In genomic region chr11:115164976-115165374, GRCm38 (mm10) we compare ENCODE assay signal across 8 mouse cellular contexts. TPM values are rescaled to one million over a fixed set of nuclear protein-coding genes. Genes with fewer than 3 reads are reported as not detected.
DNase-seq lines count a peak whose midpoint lies in the region; ATAC-seq and TF ChIP-seq lines count a peak whose summit lies in the region.

No protein-coding gene starts in this region.

- ATAC-seq in embryonic facial prominence, embryonic 15.5 days (ENCODE audit: insufficient number of reproducible peaks, low FRiP score, low TSS enrichment, low read depth), result no peak
- peak; percentile 34 for ATAC-seq in intestine, embryonic 16.5 days
- peak; percentile 25 for ATAC-seq in liver, embryonic 16.5 days (ENCODE audit: low read depth)

- no peaks in the 10 kb centered on the region for H3K9me3 ChIP-seq in embryonic facial prominence, embryonic 15.5 days (replicated peaks)
- H3K9me3 ChIP-seq in intestine, embryonic 16.5 days (ENCODE audit: control insufficient read depth, low read length), result no peaks in the 10 kb centered on the region
- no peaks in the 10 kb centered on the region for H3K9me3 ChIP-seq in liver, embryonic 16.5 days (replicated peaks; ENCODE audit: control insufficient read depth, low read length)

- peak; percentile 30 to 58 for DNase-seq in layer of hippocampus, postnatal 36 days
- no peak for DNase-seq in layer of hippocampus, postnatal 10 days (ENCODE audit: low spot score in 2 of 2)
- DNase-seq in adrenal gland, adult 2 months, result peak; percentile 85
- DNase-seq in left cerebral cortex, postnatal 36 days (ENCODE audit: low spot score in 2 of 2), result no peak

- no peak for TF ChIP-seq CTCF in small intestine, adult 2 months (IDR thresholded peaks at IDR 0.05; ENCODE audit: extremely low read depth, insufficient read length, insufficient replicate concordance, low read depth, low read length)

- WGBS in embryonic facial prominence, embryonic 15.5 days, result 3% methylated on average over 9 of the region's 9 CpGs
- 2% methylated on average over 9 of the region's 9 CpGs for WGBS in intestine, embryonic 16.5 days
- 8% methylated on average over 9 of the region's 9 CpGs for WGBS in liver, embryonic 16.5 days (ENCODE audit: insufficient replicate concordance)
- WGBS in small intestine, adult 2 months, result 5% methylated on average over 9 of the region's 9 CpGs

- H3K4me1 ChIP-seq in embryonic facial prominence, embryonic 15.5 days, result peaks cover 30% of the 10 kb centered on the region
- H3K4me1 ChIP-seq in intestine, embryonic 16.5 days (ENCODE audit: control insufficient read depth, insufficient read depth, low read length), result peaks cover 45% of the 10 kb centered on the region
- peaks cover 34% of the 10 kb centered on the region for H3K4me1 ChIP-seq in liver, embryonic 16.5 days (ENCODE audit: control insufficient read depth, low read depth, low read length)
- H3K4me1 ChIP-seq in small intestine, adult 2 months (ENCODE audit: control insufficient read depth, insufficient read depth, insufficient read length, low read length), result peaks cover 34% of the 10 kb centered on the region

- H3K4me3 ChIP-seq in embryonic facial prominence, embryonic 15.5 days (replicated peaks), result peak overlapping the region; percentile 65
- H3K4me3 ChIP-seq in intestine, embryonic 16.5 days (ENCODE audit: low read length), result peak overlapping the region; percentile 93
- peak overlapping the region; percentile 85 for H3K4me3 ChIP-seq in liver, embryonic 16.5 days (ENCODE audit: low read depth, low read length)
- H3K4me3 ChIP-seq in small intestine, adult 2 months (ENCODE audit: low read depth, low read length), result peak overlapping the region; percentile 97

- intact Hi-C loops in left cerebral cortex, postnatal 36 days (cut with DNase I), result no loop called here

- H3K9ac ChIP-seq in embryonic facial prominence, embryonic 15.5 days, result no peak overlapping the region
- H3K9ac ChIP-seq in intestine, embryonic 16.5 days (ENCODE audit: low read depth, low read length), result peak overlapping the region; percentile 85
- H3K9ac ChIP-seq in liver, embryonic 16.5 days (ENCODE audit: low read depth, low read length), result peak overlapping the region; percentile 78; the same call in 1 of the 2 replicates

- peak overlapping the region; percentile 94 for H3K4me2 ChIP-seq in embryonic facial prominence, embryonic 15.5 days (replicated peaks)
- H3K4me2 ChIP-seq in intestine, embryonic 16.5 days (ENCODE audit: low read depth, low read length), result peak overlapping the region; percentile 78
- peak overlapping the region; percentile 91 for H3K4me2 ChIP-seq in liver, embryonic 16.5 days (ENCODE audit: low read depth, low read length)

- peaks cover 42% of the 10 kb centered on the region for H3K27me3 ChIP-seq in embryonic facial prominence, embryonic 15.5 days
- no peaks in the 10 kb centered on the region for H3K27me3 ChIP-seq in intestine, embryonic 16.5 days (replicated peaks; ENCODE audit: control insufficient read depth, insufficient read depth, low read length)
- peaks cover 16% of the 10 kb centered on the region for H3K27me3 ChIP-seq in liver, embryonic 16.5 days (ENCODE audit: control insufficient read depth, insufficient read depth, low read depth, low read length)
- no peaks in the 10 kb centered on the region for H3K27me3 ChIP-seq in small intestine, adult 2 months (ENCODE audit: control insufficient read depth, insufficient read depth, low read length)

- peak; percentile 30; the same call in 1 of the 2 replicates for TF ChIP-seq POLR2A in small intestine, adult 2 months (IDR thresholded peaks at IDR 0.05; ENCODE audit: low read depth, low read length)

- H3K27ac ChIP-seq in embryonic facial prominence, embryonic 15.5 days (replicated peaks), result no peak overlapping the region
- peak overlapping the region; percentile 85 for H3K27ac ChIP-seq in intestine, embryonic 16.5 days (ENCODE audit: low read length)
- H3K27ac ChIP-seq in liver, embryonic 16.5 days (ENCODE audit: low read length), result 0 out of 2 replicates have a peak overlapping the region, but pooled peaks have one; percentile 25
- peak overlapping the region; percentile 85 for H3K27ac ChIP-seq in small intestine, adult 2 months (ENCODE audit: insufficient read depth, low read depth, low read length)

- no peaks in the 10 kb centered on the region for H3K36me3 ChIP-seq in embryonic facial prominence, embryonic 15.5 days
- 0 out of 2 replicates have a peak, but pooled peaks cover 2% of the 10 kb centered on the region for H3K36me3 ChIP-seq in intestine, embryonic 16.5 days (ENCODE audit: control insufficient read depth, insufficient read depth, low read length)
- H3K36me3 ChIP-seq in liver, embryonic 16.5 days (ENCODE audit: control insufficient read depth, insufficient read depth), result peaks cover 2% of the 10 kb centered on the region; the same call in 1 of the 2 replicates
- peaks cover 31% of the 10 kb centered on the region for H3K36me3 ChIP-seq in small intestine, adult 2 months (ENCODE audit: control insufficient read depth, insufficient read depth, low read length)

RNA-seq across cellular contexts. Expression of gene Slc9a3r1, which starts 1.8 kb away (rescaled TPM):
- total RNA-seq in layer of hippocampus, postnatal 36 days (2021), result 10 to 100 TPM; 72.1 to 73.7 TPM
- total RNA-seq in layer of hippocampus, postnatal 10 days (2021), result 10 to 100 TPM; 70.4 to 78.0 TPM
- total RNA-seq in adrenal gland, adult 2 months (2021), result 10 to 100 TPM; 15.6 to 26.2 TPM
- polyA plus RNA-seq in adrenal gland, adult 2 months (2012; rRNA removed), result 14.8 and 15.0 TPM in 2 replicates
- polyA plus RNA-seq in embryonic facial prominence, embryonic 15.5 days (2015; fragmentation: Nextera tagmentation; extraction: Ambion mirVana), result 45.2 and 51.8 TPM in 2 replicates
- 380 and 424 TPM in 2 replicates for polyA plus RNA-seq in intestine, embryonic 16.5 days (2015; fragmentation: Nextera tagmentation; extraction: Ambion mirVana)
- 78.8 and 88.7 TPM in 2 replicates for polyA plus RNA-seq in liver, embryonic 16.5 days (2015; fragmentation: Nextera tagmentation; extraction: Ambion mirVana)
- 314 and 949 TPM in 2 replicates for polyA plus RNA-seq in small intestine, adult 2 months (2012; rRNA removed)
- 10 to 100 TPM; 76.4 to 82.8 TPM for total RNA-seq in left cerebral cortex, postnatal 36 days (2021)

RNA-seq across cellular contexts. Expression of gene Tmem104, which starts 22.3 kb away (rescaled TPM):
- 10 to 100 TPM; 16.7 to 19.1 TPM for total RNA-seq in layer of hippocampus, postnatal 36 days (2021)
- total RNA-seq in layer of hippocampus, postnatal 10 days (2021), result 10 to 100 TPM; 15.1 to 20.2 TPM
- total RNA-seq in adrenal gland, adult 2 months (2021), result 10 to 100 TPM; 23.7 to 27.9 TPM
- 26.5 and 34.7 TPM in 2 replicates for polyA plus RNA-seq in adrenal gland, adult 2 months (2012; rRNA removed)
- polyA plus RNA-seq in embryonic facial prominence, embryonic 15.5 days (2015; fragmentation: Nextera tagmentation; extraction: Ambion mirVana), result 12.6 and 13.9 TPM in 2 replicates
- polyA plus RNA-seq in intestine, embryonic 16.5 days (2015; fragmentation: Nextera tagmentation; extraction: Ambion mirVana), result 11.6 and 13.2 TPM in 2 replicates
- polyA plus RNA-seq in liver, embryonic 16.5 days (2015; fragmentation: Nextera tagmentation; extraction: Ambion mirVana), result 5.9 and 6.4 TPM in 2 replicates
- 10.0 and 21.0 TPM in 2 replicates for polyA plus RNA-seq in small intestine, adult 2 months (2012; rRNA removed)
- total RNA-seq in left cerebral cortex, postnatal 36 days (2021), result 10 to 100 TPM; 14.2 to 15.4 TPM

RNA-seq across cellular contexts. Expression of gene Nat9, which starts 22.7 kb away (rescaled TPM):
- total RNA-seq in layer of hippocampus, postnatal 36 days (2021), result 10 to 100 TPM; 21.7 to 24.1 TPM
- total RNA-seq in layer of hippocampus, postnatal 10 days (2021), result 10 to 100 TPM; 15.8 to 17.6 TPM
- total RNA-seq in adrenal gland, adult 2 months (2021), result 10 to 100 TPM; 20.0 to 29.2 TPM
- polyA plus RNA-seq in adrenal gland, adult 2 months (2012; rRNA removed), result 12.0 and 16.2 TPM in 2 replicates
- polyA plus RNA-seq in embryonic facial prominence, embryonic 15.5 days (2015; fragmentation: Nextera tagmentation; extraction: Ambion mirVana), result 30.9 and 41.6 TPM in 2 replicates
- 24.9 and 26.5 TPM in 2 replicates for polyA plus RNA-seq in intestine, embryonic 16.5 days (2015; fragmentation: Nextera tagmentation; extraction: Ambion mirVana)
- polyA plus RNA-seq in liver, embryonic 16.5 days (2015; fragmentation: Nextera tagmentation; extraction: Ambion mirVana), result 12.7 TPM in 2 replicates
- polyA plus RNA-seq in small intestine, adult 2 months (2012; rRNA removed), result 22.7 and 35.6 TPM in 2 replicates
- total RNA-seq in left cerebral cortex, postnatal 36 days (2021), result 10 to 100 TPM; 25.2 to 30.1 TPM

RNA-seq across cellular contexts. Expression of gene Cd300lf, which starts 31.2 kb away (rescaled TPM):
- total RNA-seq in layer of hippocampus, postnatal 36 days (2021), result under 1 TPM; 0.22 to 0.58 TPM
- total RNA-seq in layer of hippocampus, postnatal 10 days (2021), result under 1 TPM; 0.27 to 0.50 TPM
- under 1 TPM; 0.55 to 0.90 TPM for total RNA-seq in adrenal gland, adult 2 months (2021)
- polyA plus RNA-seq in adrenal gland, adult 2 months (2012; rRNA removed), result 1.00 and 1.3 TPM in 2 replicates
- polyA plus RNA-seq in embryonic facial prominence, embryonic 15.5 days (2015; fragmentation: Nextera tagmentation; extraction: Ambion mirVana), result 0.96 and 1.0 TPM in 2 replicates
- polyA plus RNA-seq in intestine, embryonic 16.5 days (2015; fragmentation: Nextera tagmentation; extraction: Ambion mirVana), result 1.2 and 1.6 TPM in 2 replicates
- polyA plus RNA-seq in liver, embryonic 16.5 days (2015; fragmentation: Nextera tagmentation; extraction: Ambion mirVana), result 4.0 and 5.5 TPM in 2 replicates
- 3.9 and 6.9 TPM in 2 replicates for polyA plus RNA-seq in small intestine, adult 2 months (2012; rRNA removed)
- total RNA-seq in left cerebral cortex, postnatal 36 days (2021), result under 1 TPM; 0.44 to 0.48 TPM

Comparison
In these comparisons a context has a peak if more than half of its experiments do, and no peak if none do; other contexts are left out.
1. DNase-seq: peak in layer of hippocampus, postnatal 36 days (2 of 2) and adrenal gland, adult 2 months (single experiment); none in layer of hippocampus, postnatal 10 days (0 of 2) and left cerebral cortex, postnatal 36 days (0 of 2).
2. Peak in every context shown above with its lines, with median percentiles within 50 percentile points of each other: H3K4me2 ChIP-seq and H3K4me3 ChIP-seq.